Mouse (Mus musculus): ENCODE measurements around the gene Ndufb4.
"Not testable (repeated sequence)": the region's sequence is repeated elsewhere in the genome, so short reads cannot be mapped to it uniquely, and the experiment has no call there.

The Ndufb4 gene

DNA sequence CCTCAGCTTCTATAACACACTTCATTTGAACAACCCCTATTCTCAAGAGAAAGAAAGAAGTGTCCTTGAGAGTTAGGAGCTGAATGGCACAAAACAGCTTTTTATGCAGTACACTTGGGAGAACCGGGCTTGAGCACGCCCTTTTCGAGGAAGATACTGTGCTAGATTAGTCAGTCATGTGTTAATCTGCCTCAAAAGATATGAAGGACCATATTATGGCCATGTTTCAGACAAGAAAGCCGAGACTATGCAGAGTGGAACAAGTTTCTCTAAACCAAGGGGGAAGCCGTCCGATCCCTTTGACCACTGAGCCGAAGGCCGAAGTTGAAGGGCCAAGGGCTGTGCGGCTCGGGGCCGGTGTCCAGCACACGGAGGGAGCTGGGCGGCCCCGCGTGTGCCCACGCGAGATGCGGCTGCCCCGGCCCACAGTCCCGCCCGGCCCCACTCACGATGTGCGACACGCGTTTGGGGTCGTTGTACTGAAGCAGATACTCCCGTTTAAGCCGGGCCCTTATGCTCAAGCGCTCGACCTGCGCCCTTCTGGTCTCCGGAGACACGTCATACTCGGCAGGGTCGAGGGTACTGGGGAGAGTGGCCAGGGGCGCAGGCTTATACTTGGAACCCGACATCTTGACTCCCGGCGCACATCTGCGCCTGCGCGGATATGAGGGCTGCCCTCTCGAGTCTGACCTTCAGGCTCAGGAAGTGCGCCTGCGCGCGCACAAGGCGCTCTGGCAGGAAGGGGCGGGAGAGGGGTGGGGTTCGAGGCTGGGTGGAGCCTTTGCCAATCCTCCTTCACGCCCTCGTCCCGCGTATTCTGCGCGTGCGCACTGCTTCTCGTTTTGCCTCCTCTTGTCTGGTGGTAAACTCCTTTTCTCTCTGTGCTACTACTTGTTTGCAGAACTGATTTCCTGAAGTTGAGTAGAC lies at the start of gene Ndufb4:
TSS of gene Ndufb4 (minus strand) at position 723 of the 927 bp plus-strand sequence.
- DNase-seq (ENCODE audit: low read depth, low spot score) = peak; percentile 99

DNA sequence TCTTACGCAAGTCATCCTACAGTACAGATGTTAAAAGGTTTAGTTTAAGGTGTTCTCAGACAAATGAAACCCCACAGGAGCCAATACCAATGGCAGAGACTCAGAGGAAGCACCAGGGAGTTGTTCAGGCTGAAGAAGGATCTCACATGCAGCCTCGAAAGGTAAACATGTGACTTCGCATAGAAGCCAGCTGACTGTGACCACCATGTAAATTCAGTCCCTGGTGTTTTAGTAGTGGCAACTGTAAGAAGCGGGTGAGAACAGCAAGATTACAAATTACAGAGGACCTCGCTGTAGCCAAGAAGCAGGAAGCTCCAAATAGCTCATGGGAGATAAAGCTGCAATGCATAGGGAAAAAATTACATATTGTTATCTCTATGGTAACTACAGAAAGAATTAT lies 49.6 kb upstream of the Ndufb4 start:
- DNase-seq (ENCODE audit: low read depth, low spot score) = peak; percentile 41

DNA sequence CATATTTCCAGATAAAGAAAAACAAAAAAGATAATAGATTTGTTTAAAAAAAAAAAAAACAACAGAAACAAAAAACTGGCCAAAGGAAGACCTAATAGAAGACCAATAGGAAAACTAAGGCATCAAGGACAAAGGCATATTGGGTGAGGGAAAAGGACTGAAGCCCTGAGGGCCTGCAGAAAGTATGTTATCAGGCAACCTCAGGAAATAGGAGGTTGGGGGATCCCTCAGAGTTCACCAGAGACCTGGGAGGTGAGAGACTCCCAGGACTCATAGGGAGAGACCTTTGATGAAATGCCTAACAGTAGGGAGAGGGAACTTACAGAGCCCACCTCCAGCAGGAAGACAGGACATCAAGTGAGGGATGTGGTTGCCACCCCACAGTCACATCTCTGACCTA lies 45.8 kb upstream of the Ndufb4 start:
- DNase-seq (ENCODE audit: low read depth, low spot score) = not testable (repeated sequence)

DNA sequence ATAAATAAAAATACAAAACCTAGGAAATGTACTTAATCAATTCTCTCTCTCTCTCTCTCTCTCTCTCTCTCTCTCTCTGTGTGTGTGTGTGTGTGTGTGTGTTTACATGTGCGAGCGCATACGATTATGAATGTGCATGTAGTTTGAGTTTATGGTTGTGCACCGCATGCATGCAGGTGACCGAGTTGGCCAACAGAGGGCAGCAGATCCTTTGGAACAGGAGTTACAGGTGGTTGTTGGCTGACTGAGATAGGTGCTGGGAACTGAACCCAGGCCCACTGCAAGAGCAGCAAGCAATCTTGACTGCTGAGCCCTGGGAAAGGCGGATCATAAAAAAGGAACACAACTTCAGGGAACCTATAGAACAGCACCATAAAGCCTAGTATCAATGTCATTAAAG lies 44.5 kb upstream of the Ndufb4 start:
- DNase-seq (ENCODE audit: low read depth, low spot score) = no peak

DNA sequence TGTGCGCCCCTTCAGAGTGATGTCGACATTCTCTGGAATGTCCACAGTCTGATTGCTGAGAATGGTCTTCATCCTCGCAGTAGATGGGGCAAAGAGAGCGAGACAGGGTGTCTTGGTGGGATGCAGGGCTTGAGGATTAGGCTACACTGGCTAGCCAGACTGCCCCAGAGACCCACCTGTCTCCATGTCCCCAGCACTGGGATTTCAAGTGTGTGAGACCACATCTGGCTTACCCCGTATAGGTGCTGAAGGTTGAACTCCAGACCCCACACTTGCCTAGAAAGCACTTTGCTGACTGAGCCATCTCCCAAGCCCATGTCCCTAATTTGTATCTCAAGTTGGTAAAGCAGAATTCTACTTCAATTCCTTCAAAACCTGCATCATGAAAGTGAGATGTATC lies 43.0 kb upstream of the Ndufb4 start:
- DNase-seq (ENCODE audit: low read depth, low spot score) = no peak

DNA sequence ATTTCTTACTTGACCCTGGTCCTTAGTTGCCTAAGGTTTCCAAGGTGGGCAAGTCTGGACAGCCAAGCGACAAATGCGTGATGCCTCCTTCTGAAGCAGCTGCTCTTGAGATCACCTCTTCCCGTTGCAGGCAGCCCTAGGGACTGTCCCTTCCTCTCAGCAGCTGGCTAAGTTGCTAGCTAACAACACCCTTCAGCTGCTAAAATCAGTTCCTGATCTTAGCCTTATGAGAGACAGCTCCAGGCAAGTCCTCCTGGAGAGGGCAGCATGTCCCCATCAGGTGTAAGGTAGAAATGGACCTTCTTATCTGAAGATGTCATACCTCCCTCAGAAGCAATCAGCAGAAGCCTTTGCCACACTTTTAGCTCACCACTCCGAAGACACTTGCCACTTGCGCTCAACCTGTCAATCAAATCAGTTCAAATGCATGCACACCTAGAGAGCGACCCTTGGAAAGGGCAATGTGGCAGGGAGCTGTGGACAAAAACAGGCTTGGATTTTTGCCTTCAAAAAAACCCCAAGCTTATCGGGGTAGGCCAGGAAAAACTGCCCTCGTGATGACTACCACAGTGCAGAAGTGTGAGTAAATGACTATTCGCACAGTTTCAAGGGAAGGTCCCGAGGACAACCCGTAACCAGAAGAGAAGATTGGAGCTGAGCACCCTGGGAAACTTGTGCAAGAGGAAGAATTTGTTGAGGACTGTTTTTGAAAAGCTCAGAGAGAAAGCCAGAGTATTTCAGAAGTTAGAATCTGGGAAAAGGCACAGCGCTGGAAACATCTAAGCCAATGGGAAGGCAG lies 36.9 kb upstream of the Ndufb4 start:
- DNase-seq (ENCODE audit: low read depth, low spot score) = peak; percentile 58

DNA sequence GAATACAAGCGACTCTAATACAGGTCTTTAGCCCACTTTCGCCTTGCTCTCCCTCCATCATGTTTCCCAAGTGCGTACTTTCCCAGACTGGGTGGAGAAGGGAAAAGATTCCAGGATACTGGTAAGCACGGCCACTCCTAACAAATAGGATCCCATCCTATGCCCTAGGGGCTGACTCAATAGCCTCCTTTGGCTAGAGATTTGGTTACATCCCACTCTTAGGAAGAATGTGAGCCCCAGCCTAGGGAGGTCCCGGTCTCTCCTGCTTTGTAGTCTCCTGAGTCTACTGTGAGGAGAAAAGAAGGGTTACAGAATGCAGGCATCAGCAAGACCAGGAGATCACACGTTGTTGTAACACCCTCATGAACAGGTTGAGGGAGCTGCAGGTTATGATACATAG lies 36.2 kb upstream of the Ndufb4 start:
- no peak for DNase-seq (ENCODE audit: low read depth, low spot score)

DNA sequence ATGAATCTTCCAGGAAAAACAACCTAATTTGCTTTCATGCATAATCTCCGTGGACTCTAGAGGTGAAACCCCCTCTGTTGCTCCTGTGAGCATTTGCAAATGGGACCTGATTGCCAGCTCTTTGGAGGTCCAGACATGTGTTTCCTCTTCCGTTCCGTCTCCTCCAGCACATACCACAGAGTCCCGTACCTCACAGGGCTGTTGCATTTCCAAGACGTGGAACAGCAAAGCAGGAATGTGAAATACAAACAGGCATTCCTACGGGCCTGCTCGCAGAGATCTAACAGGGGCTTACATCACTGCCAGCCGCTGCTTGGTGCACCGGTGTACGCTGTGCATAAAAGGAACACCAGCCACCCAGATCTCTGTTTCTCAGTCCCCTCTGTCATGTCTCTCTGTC lies 35.7 kb upstream of the Ndufb4 start:
- DNase-seq (ENCODE audit: low read depth, low spot score) = no peak

DNA sequence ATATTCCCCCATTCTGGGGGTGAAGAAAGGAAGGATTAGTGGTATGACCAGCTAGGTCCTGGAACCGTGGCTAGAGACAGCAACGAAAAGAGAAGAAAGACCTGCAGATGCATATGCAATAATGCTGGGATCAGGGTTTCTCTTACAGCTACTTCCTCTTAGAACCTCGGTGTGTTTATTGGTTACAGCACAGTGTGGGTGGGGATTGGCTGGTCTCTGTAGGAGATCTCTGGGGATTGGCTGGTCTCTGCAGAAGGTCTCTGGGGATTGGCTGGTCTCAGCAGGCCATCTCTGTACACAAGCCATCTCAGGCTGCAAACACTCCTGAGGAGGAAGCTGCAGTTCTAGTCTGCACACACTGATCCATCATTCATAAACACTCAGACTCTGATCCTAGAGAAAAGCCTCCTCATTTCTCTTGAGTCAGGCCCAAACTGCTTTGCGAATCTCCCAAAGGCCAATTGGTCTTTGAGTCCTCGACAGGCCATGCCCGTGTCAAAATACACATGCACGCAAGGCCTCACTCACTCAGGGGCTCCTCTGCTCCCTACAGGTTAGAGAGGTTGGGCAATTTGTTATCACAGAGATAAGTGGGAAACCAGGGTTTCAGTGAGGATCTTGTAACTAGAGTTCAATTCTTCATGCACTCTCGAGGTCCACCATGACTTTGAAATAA lies 35.1 kb upstream of the Ndufb4 start:
- DNase-seq (ENCODE audit: low read depth, low spot score) = peak; percentile 61

DNA sequence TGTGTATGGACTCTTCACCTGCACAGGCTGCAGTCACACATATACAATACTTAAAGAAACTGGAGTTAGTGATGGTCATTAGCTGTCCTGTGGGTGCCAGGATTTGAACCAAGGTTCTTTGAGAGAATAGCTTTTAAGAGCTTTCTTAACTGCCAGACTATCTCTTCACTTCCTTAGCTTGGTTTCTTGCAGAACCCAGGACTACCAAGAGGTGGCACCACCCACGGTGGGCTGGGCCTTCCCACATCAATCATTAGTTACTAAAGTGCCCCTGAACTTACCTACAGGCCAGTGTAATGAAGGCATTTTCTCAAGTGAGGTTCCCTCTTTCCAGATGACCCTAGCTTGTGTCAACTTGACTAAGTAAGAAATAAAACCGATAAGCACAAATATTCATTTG lies 33.9 kb upstream of the Ndufb4 start:
- no peak for DNase-seq (ENCODE audit: low read depth, low spot score)

DNA sequence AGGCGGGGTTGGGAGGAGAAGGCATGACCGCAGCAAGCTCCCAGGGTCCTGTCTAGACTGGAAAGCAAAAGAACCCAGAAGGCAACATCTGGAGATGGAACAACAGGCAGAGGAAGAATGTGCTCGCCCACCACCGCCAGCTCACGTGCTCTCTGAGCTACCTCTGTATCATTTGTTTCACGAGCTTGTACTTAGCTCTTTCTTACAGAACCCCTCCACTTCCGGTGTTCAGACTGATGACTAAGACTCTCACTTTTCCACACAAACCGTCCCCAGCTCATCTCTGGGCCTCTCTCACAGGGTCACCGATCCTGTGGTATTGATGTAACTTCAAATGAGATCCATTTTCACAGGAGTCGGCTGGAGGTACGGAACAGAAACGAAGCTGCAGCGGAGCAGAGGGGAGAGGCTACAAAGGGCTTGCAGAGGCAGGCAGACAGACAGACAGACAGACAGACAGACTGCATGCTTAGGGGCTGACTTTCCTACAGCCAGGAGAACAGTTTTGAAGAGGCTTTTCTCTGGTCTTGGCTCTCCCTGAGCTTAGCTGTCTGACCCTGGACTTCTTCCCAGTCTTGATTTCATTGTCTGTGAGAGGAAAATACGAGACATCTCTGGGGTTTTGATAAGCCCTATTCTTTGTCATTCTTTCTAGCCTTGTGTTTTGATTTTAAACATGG lies 33.2 kb upstream of the Ndufb4 start:
- peak; percentile 60 for DNase-seq (ENCODE audit: low read depth, low spot score)

DNA sequence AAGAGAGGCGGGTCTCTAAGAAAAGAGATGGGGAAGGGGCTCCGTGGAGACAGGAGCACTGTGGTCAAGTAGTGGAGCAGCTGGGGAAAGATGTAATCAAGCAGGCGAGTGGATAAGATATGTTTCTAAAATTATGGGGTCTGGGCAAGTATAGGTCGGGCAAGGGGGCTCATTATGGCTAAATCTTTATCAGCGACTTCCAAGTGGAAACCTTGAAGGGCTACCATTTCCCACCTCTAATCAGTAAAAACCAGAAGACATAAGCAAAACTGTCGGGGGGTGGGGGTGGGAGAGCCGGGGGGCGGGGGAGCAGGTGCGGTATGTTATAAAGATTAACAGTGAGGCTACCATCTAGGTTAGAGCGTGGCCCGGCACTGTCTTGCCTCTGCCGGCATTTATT lies 32.6 kb upstream of the Ndufb4 start:
- no peak for DNase-seq (ENCODE audit: low read depth, low spot score)

DNA sequence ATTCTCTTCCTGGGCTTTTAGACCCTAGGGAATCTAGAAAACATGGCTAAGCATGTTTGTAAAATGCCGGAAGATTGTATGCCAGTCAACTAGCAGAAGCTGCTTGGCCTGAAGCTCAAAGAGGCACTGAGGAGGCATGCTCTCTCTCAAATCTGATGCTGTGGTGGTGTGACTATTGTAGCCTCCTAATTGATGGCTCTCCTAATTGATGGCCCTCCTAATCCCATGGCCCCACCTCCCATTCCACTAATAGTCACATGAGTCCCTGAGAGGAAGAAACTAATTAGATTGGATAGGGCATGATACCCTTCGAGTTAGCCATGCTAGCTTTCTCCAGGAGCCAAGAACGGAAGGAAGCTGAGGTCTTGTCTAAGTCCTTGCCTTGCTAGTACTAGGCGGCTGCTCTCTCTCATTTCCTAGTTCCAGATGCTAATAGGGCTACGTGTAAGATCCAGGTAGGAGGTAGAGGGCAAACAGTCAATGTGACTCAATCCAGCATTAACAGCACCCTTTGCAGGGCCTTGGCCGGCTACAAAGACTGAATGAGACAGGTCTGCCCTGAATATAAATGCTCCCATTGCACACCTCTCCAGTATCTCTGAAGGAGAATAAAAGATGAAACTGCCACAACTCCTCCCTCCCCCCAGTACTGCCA lies 31.8 kb upstream of the Ndufb4 start:
- no peak for DNase-seq (ENCODE audit: low read depth, low spot score)

DNA sequence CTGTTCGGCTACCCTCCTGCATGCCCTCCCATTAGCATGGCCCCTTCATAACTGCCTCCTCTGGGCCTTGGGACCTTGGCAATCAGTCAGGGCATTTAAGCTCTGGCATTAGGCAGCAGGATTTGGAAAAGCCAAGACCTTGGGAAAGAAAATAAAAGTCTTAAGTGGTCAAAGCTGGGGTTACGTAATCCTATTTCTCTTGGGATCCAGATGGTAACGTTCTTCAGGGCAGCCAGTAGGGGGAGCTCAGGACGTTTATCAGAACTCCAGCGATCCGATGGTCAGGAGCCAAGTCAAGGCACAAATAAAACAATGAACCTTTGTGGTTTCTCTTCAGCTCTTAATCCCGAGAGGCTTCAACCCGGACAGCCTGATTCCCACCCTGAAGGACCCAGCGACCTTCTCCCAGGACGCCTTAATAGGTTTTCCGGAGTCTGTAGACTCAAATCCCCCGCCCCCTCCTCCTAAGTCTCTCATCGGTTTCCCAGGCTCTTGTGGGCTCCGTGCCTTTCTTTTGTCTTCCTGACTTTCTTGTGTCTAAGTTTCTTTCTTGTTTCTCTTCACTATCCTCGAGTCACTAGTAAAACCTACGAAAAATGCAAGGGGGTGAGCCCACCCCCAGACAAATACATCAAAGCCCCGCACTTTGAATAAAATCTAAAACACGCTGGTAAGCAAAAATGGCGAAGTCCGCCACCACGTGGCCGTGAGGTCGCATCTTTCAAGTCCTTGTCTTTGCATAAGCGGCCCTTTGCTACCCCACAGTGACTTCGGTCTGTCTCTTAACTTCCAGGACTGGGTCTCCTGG lies 30.6 kb upstream of the Ndufb4 start:
- peak; percentile 98 for DNase-seq (ENCODE audit: low read depth, low spot score)

DNA sequence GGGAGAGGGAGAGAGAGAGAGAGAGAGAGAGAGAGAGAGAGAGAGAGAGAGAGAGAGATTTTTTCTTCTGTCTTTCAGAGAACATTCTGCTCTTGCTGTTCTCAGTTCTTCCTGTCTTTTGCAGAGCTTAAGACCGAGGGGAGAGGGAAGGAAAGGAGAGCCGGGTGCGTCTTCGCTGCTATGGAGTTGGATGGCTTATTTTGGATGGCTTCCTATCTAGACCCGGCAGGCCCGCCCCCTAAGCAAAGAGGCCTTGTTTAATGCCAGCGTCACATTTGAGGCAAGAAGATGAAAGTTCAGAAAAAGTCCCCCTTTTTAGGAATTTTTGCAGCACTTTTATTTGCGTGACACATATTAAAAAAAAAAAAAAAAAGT lies 30.0 kb upstream of the Ndufb4 start:
- peak; percentile 72 for DNase-seq (ENCODE audit: low read depth, low spot score)

DNA sequence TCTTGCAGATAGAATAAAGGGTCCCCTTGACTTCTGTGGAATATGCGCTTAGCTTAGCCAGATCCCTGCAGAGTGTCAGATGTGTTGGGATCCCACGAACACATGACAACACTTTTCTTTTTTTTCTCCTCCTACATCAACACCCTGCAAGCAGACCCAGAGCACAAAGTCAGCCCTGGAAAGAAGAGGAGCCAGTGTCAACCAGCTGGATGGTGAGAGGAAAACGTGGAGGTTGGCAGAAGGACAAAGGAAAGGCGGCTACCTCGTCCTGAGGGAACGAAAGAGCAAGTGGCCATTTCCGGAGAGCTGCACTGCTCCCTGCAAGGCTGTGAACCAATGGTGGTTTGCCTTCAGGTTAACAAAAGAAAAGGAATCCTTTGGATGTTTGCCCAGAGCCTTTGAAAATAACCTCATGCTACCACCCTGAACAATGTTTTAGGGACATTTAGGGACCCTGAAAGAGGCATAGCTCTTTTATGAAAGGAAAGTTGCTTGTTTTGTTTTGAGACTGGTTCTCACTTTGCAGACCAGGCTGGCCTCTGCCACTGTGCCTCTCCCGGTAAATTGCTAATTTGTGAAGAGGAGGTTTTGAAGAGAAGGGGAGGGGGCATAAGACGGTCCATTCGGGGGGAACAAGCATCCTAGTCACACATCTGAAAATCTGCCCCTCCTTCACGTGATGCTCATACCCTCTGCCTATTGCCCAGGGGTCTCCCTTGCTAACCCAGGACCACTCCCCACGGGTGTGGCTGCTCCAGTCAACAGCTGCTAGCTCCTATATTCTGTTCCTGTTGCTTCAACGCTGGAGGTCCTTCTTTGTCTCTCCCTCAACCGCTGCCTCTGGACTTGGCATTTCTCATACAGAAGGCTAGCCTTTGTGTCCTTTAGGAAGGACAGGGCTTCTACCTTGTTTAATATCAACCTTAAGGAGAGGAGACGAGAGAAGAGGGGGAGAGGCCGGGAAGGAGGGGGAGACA lies 29.2 kb upstream of the Ndufb4 start:
- peak; percentile 75 for DNase-seq (ENCODE audit: low read depth, low spot score)

DNA sequence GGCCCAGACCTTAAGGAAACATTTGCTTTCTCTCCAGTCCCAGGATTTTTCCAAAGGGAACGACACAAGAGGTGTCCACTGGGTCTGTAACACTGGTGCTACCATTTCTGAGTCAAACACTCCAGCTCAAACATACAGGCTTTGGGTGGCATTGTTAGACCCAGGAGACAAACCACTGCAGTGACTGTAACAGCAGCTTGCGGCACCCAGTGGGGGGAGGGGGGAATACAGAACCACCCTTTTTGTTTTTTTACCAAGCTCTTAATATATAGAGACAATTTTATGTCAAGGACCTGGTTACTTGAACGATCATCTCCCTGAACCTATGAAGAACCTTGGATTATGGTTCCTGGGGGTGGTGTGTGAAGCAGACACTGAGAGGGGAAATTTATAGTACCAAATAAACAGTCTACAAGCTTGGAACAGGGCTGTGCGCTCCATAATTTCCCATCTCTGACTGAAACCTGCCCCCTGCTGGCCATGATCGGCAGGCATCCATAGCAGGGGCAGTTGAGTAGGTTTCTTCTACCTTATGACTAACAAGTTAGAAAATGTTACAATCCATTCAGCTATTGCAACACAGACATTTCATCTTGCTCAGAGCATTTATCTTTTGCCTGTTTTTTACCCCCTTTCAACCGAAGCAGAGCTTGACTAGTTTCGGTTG lies 28.2 kb upstream of the Ndufb4 start:
- peak; percentile 94 for DNase-seq (ENCODE audit: low read depth, low spot score)

DNA sequence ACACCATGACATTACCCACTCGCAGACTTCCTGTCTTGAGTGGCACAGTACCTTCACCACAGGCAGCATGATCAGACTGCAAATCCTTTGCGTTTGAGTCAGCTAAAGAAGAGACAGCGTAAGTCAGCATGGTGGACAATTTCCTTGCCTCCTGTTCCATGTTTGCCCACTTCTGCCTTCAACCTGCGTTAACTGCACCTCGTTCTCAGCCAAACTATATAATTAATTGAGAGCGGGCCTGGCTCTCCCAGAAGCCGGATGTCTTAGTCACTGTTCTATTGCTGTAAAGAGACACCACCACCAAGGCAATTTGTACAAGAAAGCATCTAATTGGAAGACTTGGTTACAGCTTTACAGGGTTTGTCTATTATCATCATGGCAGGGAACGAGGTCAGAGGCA lies 26.6 kb upstream of the Ndufb4 start:
- DNase-seq (ENCODE audit: low read depth, low spot score) = peak; percentile 72

DNA sequence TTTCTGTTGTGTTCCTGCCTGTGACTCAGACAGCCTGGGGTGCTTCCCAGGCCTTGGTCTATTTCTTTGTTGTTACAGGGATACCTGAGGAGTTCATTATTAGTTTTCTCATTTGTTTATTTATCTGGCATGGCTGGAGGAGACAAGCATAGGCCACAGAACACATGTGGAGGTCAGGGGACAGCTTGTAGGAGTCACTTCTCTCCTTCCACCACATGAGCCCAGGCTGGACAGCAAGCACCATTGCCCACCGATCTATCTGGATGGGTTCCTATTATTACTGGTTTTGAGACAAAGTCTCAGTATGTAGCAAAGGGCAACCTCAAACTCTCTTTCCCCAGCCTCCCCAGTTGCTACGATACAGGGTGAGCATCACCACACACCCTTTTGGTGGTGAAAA lies 26.0 kb upstream of the Ndufb4 start:
- DNase-seq (ENCODE audit: low read depth, low spot score) = peak; percentile 53
